Mouse (Mus musculus): ENCODE data around the gene Zfp316. TPM values are rescaled to one million over a fixed set of nuclear protein-coding genes. Genes with fewer than 3 reads are reported as not detected.

Zfp316 gene
- polyA plus RNA-seq, 1 experiment from 2014 or later = 3.6 TPM

DNA sequence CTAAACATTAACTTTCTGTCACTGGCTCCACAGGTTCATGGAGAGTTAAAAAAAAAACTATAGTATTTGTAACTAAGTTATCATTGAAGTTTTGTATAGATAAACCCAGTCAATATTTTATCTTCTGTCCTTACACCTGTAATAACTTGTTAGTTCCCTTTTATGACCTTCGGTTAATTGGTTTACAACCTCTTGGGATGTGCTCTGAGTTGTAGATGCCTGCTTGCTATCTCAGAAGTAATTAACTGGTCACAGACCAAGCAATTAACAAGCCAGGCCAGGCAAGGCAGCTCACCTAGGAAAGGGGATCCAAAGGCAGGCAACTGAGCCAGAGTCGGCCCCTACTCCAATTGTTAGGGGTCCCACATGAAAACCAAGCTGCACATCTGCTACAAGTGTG is 56.0 kb downstream of the Zfp316 start:
- Histone ChIP-seq H3K27me3 (no peaks in the 10 kb centered on the region), H3K4me2 (no peak overlapping the region), H3K4me3 (no peak overlapping the region), H3K4me1 (no peaks in the 10 kb centered on the region), H3K27ac (no peak overlapping the region), H3K36me3 (no peaks in the 10 kb centered on the region), H3K9ac (no peak overlapping the region), H3K9me3 (0 out of 2 replicates have a peak, but pooled peaks cover under 1% of the 10 kb centered on the region)
- no peak for ATAC-seq (ENCODE audit: insufficient number of reproducible peaks, low FRiP score, low TSS enrichment, low read depth)
- WGBS = 56% methylated on average over 2 of the region's 2 CpGs

DNA sequence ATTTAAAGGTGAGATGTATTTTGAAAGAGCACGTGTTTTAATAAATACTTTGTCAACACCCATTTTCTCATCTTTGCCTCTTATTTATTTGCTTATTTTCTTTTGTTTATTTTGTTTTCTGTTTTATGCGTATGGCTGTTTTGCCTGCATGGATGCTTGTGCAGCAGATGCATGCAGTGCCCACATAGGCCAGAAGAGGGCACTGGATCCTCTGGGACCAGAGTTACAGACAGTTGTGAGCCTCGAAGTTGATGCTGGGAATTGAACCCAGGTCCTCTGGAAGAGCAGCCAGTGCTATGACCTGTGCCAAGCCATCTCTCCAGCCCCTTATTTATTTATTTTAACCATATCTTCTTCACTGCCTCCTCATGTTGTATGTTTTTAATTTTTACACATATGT is 64.8 kb downstream of the Zfp316 start:
- no peak for ATAC-seq (ENCODE audit: insufficient number of reproducible peaks, low FRiP score, low TSS enrichment, low read depth)
- 75% methylated on average over 3 of the region's 3 CpGs for WGBS
- H3K9me3 ChIP-seq = peaks cover 5% of the 10 kb centered on the region; the same call in 1 of the 2 replicates
- H3K9ac ChIP-seq = no peak overlapping the region
- no peaks in the 10 kb centered on the region for H3K4me1 ChIP-seq
- no peaks in the 10 kb centered on the region for H3K36me3 ChIP-seq
- H3K4me3 ChIP-seq = no peak overlapping the region
- no peak overlapping the region for H3K4me2 ChIP-seq
- no peak overlapping the region for H3K27ac ChIP-seq
- no peaks in the 10 kb centered on the region for H3K27me3 ChIP-seq

Other genes starting within 250 kb of the Zfp316 start
- 40.4 and 41.8 TPM in 2 replicates for gene Rnf216, start 157.0 kb downstream of the Zfp316 start, polyA plus RNA-seq (2015; fragmentation: Nextera tagmentation; extraction: Ambion mirVana)
- gene Olfr718-ps1, start 122.4 kb downstream of the Zfp316 start, polyA plus RNA-seq (2015; fragmentation: Nextera tagmentation; extraction: Ambion mirVana) = not detected in 2 replicates
- gene Rbak, start 89.2 kb downstream of the Zfp316 start, polyA plus RNA-seq (2015; fragmentation: Nextera tagmentation; extraction: Ambion mirVana) = 13.4 and 14.8 TPM in 2 replicates
- gene Spdye4b, start 89.0 kb downstream of the Zfp316 start, polyA plus RNA-seq (2015; fragmentation: Nextera tagmentation; extraction: Ambion mirVana) = not detected in 2 replicates
- not detected in 2 replicates for gene Spdye4a, start 43.1 kb downstream of the Zfp316 start, polyA plus RNA-seq (2015; fragmentation: Nextera tagmentation; extraction: Ambion mirVana)
- gene Zfp12, start 34.9 kb downstream of the Zfp316 start, polyA plus RNA-seq (2015; fragmentation: Nextera tagmentation; extraction: Ambion mirVana) = 14.8 and 17.0 TPM in 2 replicates
- gene Zfp853, start 23.6 kb upstream of the Zfp316 start, polyA plus RNA-seq (2015; fragmentation: Nextera tagmentation; extraction: Ambion mirVana) = 0.10 and 0.18 TPM in 2 replicates
- 28.5 and 33.2 TPM in 2 replicates for gene E130309D02Rik, start 45.3 kb upstream of the Zfp316 start, polyA plus RNA-seq (2015; fragmentation: Nextera tagmentation; extraction: Ambion mirVana)
- gene Zdhhc4, start 59.2 kb upstream of the Zfp316 start, polyA plus RNA-seq (2015; fragmentation: Nextera tagmentation; extraction: Ambion mirVana) = 72.3 and 78.7 TPM in 2 replicates
- 0.68 and 1.1 TPM in 2 replicates for gene Grid2ip, start 87.3 kb upstream of the Zfp316 start, polyA plus RNA-seq (2015; fragmentation: Nextera tagmentation; extraction: Ambion mirVana)
- gene Kdelr2, start 133.8 kb upstream of the Zfp316 start, polyA plus RNA-seq (2015; fragmentation: Nextera tagmentation; extraction: Ambion mirVana) = 492 and 501 TPM in 2 replicates
- 9.9 and 10.8 TPM in 2 replicates for gene Daglb, start 194.6 kb upstream of the Zfp316 start, polyA plus RNA-seq (2015; fragmentation: Nextera tagmentation; extraction: Ambion mirVana)